Mouse (Mus musculus): ENCODE measurements at regions not wholly inside any gene's neighbourhood (a gene's known extent, or its start where the extent isn't known, plus 50 kb on each side); places are given as distances from the start of the nearest gene placed in this dataset.
A peak's percentile ranks its signal among the peaks of the same experiment; 100 is the strongest.

GRCm38 (mm10) chr9:101501706-101502465 lies 250.3 kb upstream of the Ppp2r3a start:
- H3K27me3 ChIP-seq (ENCODE audit: control insufficient read depth, insufficient read depth, low read length): no peaks in the 10 kb centered on the region
- 78% methylated on average over 16 of the region's 16 CpGs for WGBS
- H3K9ac ChIP-seq (ENCODE audit: low read depth, low read length): no peak overlapping the region
- H3K4me1 ChIP-seq (ENCODE audit: control insufficient read depth, insufficient read depth, low read length): no peaks in the 10 kb centered on the region
- no peak overlapping the region for H3K4me2 ChIP-seq (replicated peaks; ENCODE audit: low read depth, low read length)
- no peaks in the 10 kb centered on the region for H3K36me3 ChIP-seq (ENCODE audit: control insufficient read depth, insufficient read depth, low read length)
- H3K4me3 ChIP-seq (ENCODE audit: low read length): no peak overlapping the region
- ATAC-seq (ENCODE audit: low FRiP score, low TSS enrichment): no peak
- H3K27ac ChIP-seq (ENCODE audit: low read depth, low read length): no peak overlapping the region
- H3K9me3 ChIP-seq (ENCODE audit: control insufficient read depth, low read length): no peaks in the 10 kb centered on the region

- Histone ChIP-seq H3K9me3 (ENCODE audit: control insufficient read depth, low read length) (no peaks in the 10 kb centered on the region), H3K4me1 (ENCODE audit: control insufficient read depth, insufficient read depth, low read length) (no peaks in the 10 kb centered on the region), H3K27ac (ENCODE audit: low read depth, low read length) (no peak overlapping the region), H3K36me3 (ENCODE audit: control insufficient read depth, insufficient read depth, low read length) (no peaks in the 10 kb centered on the region), H3K9ac (ENCODE audit: low read depth, low read length) (no peak overlapping the region), H3K4me2 (replicated peaks; ENCODE audit: low read depth, low read length) (no peak overlapping the region), H3K4me3 (ENCODE audit: low read length) (no peak overlapping the region), H3K27me3 (ENCODE audit: control insufficient read depth, insufficient read depth, low read length) (no peaks in the 10 kb centered on the region)
- 89% methylated on average over 3 of the region's 3 CpGs for WGBS
- ATAC-seq (ENCODE audit: low FRiP score, low TSS enrichment): no peak
Observed at GRCm38 (mm10) chr9:101501036-101501435, 249.4 kb upstream of the Ppp2r3a start.

GRCm38 (mm10) chr9:101498721-101499120 lies 247.1 kb upstream of the Ppp2r3a start:
- Histone ChIP-seq H3K27me3 (ENCODE audit: control insufficient read depth, insufficient read depth, low read length) (no peaks in the 10 kb centered on the region), H3K9ac (ENCODE audit: low read depth, low read length) (no peak overlapping the region), H3K4me1 (ENCODE audit: control insufficient read depth, insufficient read depth, low read length) (no peaks in the 10 kb centered on the region), H3K36me3 (ENCODE audit: control insufficient read depth, insufficient read depth, low read length) (no peaks in the 10 kb centered on the region), H3K27ac (ENCODE audit: low read depth, low read length) (no peak overlapping the region), H3K4me3 (ENCODE audit: low read length) (no peak overlapping the region), H3K4me2 (replicated peaks; ENCODE audit: low read depth, low read length) (no peak overlapping the region), H3K9me3 (ENCODE audit: control insufficient read depth, low read length) (no peaks in the 10 kb centered on the region)
- WGBS: 90% methylated on average over 5 of the region's 5 CpGs
- no peak for ATAC-seq (ENCODE audit: low FRiP score, low TSS enrichment)

GRCm38 (mm10) chr9:101495768-101496167 lies 244.2 kb upstream of the Ppp2r3a start:
- Histone ChIP-seq H3K27ac (ENCODE audit: low read depth, low read length) (no peak overlapping the region), H3K9me3 (ENCODE audit: control insufficient read depth, low read length) (no peaks in the 10 kb centered on the region), H3K4me3 (ENCODE audit: low read length) (no peak overlapping the region), H3K4me2 (replicated peaks; ENCODE audit: low read depth, low read length) (no peak overlapping the region), H3K9ac (ENCODE audit: low read depth, low read length) (no peak overlapping the region), H3K4me1 (ENCODE audit: control insufficient read depth, insufficient read depth, low read length) (no peaks in the 10 kb centered on the region), H3K27me3 (ENCODE audit: control insufficient read depth, insufficient read depth, low read length) (no peaks in the 10 kb centered on the region), H3K36me3 (ENCODE audit: control insufficient read depth, insufficient read depth, low read length) (no peaks in the 10 kb centered on the region)
- WGBS: 80% methylated on average over 6 of the region's 6 CpGs
- no peak for ATAC-seq (ENCODE audit: low FRiP score, low TSS enrichment)

- no peak for ATAC-seq (ENCODE audit: low FRiP score, low TSS enrichment)
- Histone ChIP-seq H3K4me2 (replicated peaks; ENCODE audit: low read depth, low read length) (no peak overlapping the region), H3K4me1 (ENCODE audit: control insufficient read depth, insufficient read depth, low read length) (no peaks in the 10 kb centered on the region), H3K9me3 (ENCODE audit: control insufficient read depth, low read length) (no peaks in the 10 kb centered on the region), H3K4me3 (ENCODE audit: low read length) (no peak overlapping the region), H3K9ac (ENCODE audit: low read depth, low read length) (no peak overlapping the region), H3K27me3 (ENCODE audit: control insufficient read depth, insufficient read depth, low read length) (no peaks in the 10 kb centered on the region), H3K27ac (ENCODE audit: low read depth, low read length) (no peak overlapping the region), H3K36me3 (ENCODE audit: control insufficient read depth, insufficient read depth, low read length) (no peaks in the 10 kb centered on the region)
- WGBS: 67% methylated on average over 6 of the region's 6 CpGs
Observed at GRCm38 (mm10) chr9:101489013-101489412, 237.4 kb upstream of the Ppp2r3a start.

- Histone ChIP-seq H3K9me3 (ENCODE audit: control insufficient read depth, low read length) (no peaks in the 10 kb centered on the region), H3K36me3 (ENCODE audit: control insufficient read depth, insufficient read depth, low read length) (no peaks in the 10 kb centered on the region), H3K4me2 (replicated peaks; ENCODE audit: low read depth, low read length) (no peak overlapping the region), H3K4me3 (ENCODE audit: low read length) (no peak overlapping the region), H3K4me1 (ENCODE audit: control insufficient read depth, insufficient read depth, low read length) (peaks cover 4% of the 10 kb centered on the region; the same call in 1 of the 2 replicates), H3K27ac (ENCODE audit: low read depth, low read length) (no peak overlapping the region), H3K9ac (ENCODE audit: low read depth, low read length) (no peak overlapping the region), H3K27me3 (ENCODE audit: control insufficient read depth, insufficient read depth, low read length) (no peaks in the 10 kb centered on the region)
- ATAC-seq (ENCODE audit: low FRiP score, low TSS enrichment): no peak
- WGBS: 69% methylated on average over 3 of the region's 3 CpGs
Observed at GRCm38 (mm10) chr9:101476223-101476622, 224.6 kb upstream of the Ppp2r3a start.

GRCm38 (mm10) chr9:101473074-101473461 lies 221.5 kb upstream of the Ppp2r3a start:
- no peak overlapping the region for H3K4me3 ChIP-seq (ENCODE audit: low read length)
- no peak overlapping the region for H3K27ac ChIP-seq (ENCODE audit: low read depth, low read length)
- H3K4me1 ChIP-seq (ENCODE audit: control insufficient read depth, insufficient read depth, low read length): peaks cover 4% of the 10 kb centered on the region; the same call in 1 of the 2 replicates
- no peaks in the 10 kb centered on the region for H3K27me3 ChIP-seq (ENCODE audit: control insufficient read depth, insufficient read depth, low read length)
- WGBS: 65% methylated on average over 4 of the region's 4 CpGs
- no peak overlapping the region for H3K9ac ChIP-seq (ENCODE audit: low read depth, low read length)
- no peaks in the 10 kb centered on the region for H3K9me3 ChIP-seq (ENCODE audit: control insufficient read depth, low read length)
- H3K4me2 ChIP-seq (replicated peaks; ENCODE audit: low read depth, low read length): no peak overlapping the region
- no peaks in the 10 kb centered on the region for H3K36me3 ChIP-seq (ENCODE audit: control insufficient read depth, insufficient read depth, low read length)
- no peak for ATAC-seq (ENCODE audit: low FRiP score, low TSS enrichment)

- H3K36me3 ChIP-seq (ENCODE audit: control insufficient read depth, insufficient read depth, low read length): no peaks in the 10 kb centered on the region
- H3K4me3 ChIP-seq (ENCODE audit: low read length): no peak overlapping the region
- no peaks in the 10 kb centered on the region for H3K9me3 ChIP-seq (ENCODE audit: control insufficient read depth, low read length)
- ATAC-seq (ENCODE audit: low FRiP score, low TSS enrichment): peak; percentile 66
- H3K27me3 ChIP-seq (ENCODE audit: control insufficient read depth, insufficient read depth, low read length): no peaks in the 10 kb centered on the region
- 53% methylated on average over 8 of the region's 8 CpGs for WGBS
- H3K9ac ChIP-seq (ENCODE audit: low read depth, low read length): no peak overlapping the region
- H3K4me1 ChIP-seq (ENCODE audit: control insufficient read depth, insufficient read depth, low read length): peaks cover 4% of the 10 kb centered on the region; the same call in 1 of the 2 replicates
- H3K27ac ChIP-seq (ENCODE audit: low read depth, low read length): no peak overlapping the region
- no peak overlapping the region for H3K4me2 ChIP-seq (replicated peaks; ENCODE audit: low read depth, low read length)
Observed at GRCm38 (mm10) chr9:101472101-101473073, 220.8 kb upstream of the Ppp2r3a start.

- WGBS: 65% methylated on average over 3 of the region's 3 CpGs
- Histone ChIP-seq H3K4me1 (ENCODE audit: control insufficient read depth, insufficient read depth, low read length) (peaks cover 4% of the 10 kb centered on the region; the same call in 1 of the 2 replicates), H3K27ac (ENCODE audit: low read depth, low read length) (no peak overlapping the region), H3K27me3 (ENCODE audit: control insufficient read depth, insufficient read depth, low read length) (no peaks in the 10 kb centered on the region), H3K9ac (ENCODE audit: low read depth, low read length) (no peak overlapping the region), H3K4me2 (replicated peaks; ENCODE audit: low read depth, low read length) (no peak overlapping the region), H3K9me3 (ENCODE audit: control insufficient read depth, low read length) (no peaks in the 10 kb centered on the region), H3K36me3 (ENCODE audit: control insufficient read depth, insufficient read depth, low read length) (no peaks in the 10 kb centered on the region), H3K4me3 (ENCODE audit: low read length) (no peak overlapping the region)
- ATAC-seq (ENCODE audit: low FRiP score, low TSS enrichment): no peak
Observed at GRCm38 (mm10) chr9:101471665-101472064, 220.1 kb upstream of the Ppp2r3a start.
